8 mouse cellular contexts compared by ENCODE assay signal in genomic region chr10:13475121-13475520, GRCm38 (mm10). TPM values are rescaled to one million over a fixed set of nuclear protein-coding genes. Genes with fewer than 3 reads are reported as not detected.
DNase-seq lines count a peak whose midpoint lies in the region; ATAC-seq lines count a peak whose summit lies in the region.

No protein-coding gene starts in this region.

- no peak overlapping the region for H3K4me3 ChIP-seq in embryonic facial prominence, embryonic 12.5 days
- no peak overlapping the region for H3K4me3 ChIP-seq in embryonic facial prominence, embryonic 10.5 days
- H3K4me3 ChIP-seq in lung, embryonic 15.5 days = no peak overlapping the region
- H3K4me3 ChIP-seq in liver, embryonic 12.5 days = no peak overlapping the region

- no peak overlapping the region for H3K27ac ChIP-seq in embryonic facial prominence, embryonic 12.5 days
- no peak overlapping the region for H3K27ac ChIP-seq in embryonic facial prominence, embryonic 10.5 days (replicated peaks)
- no peak overlapping the region for H3K27ac ChIP-seq in lung, embryonic 15.5 days
- H3K27ac ChIP-seq in liver, embryonic 12.5 days = no peak overlapping the region

- no peak for DNase-seq in embryonic facial prominence, embryonic 10.5 days (ENCODE audit: low spot score)
- DNase-seq in lung, adult 18-20 months = no peak
- DNase-seq in thymus, postnatal 0 days (ENCODE audit: low spot score) = peak; percentile 33
- no peak for DNase-seq in urinary bladder, postnatal 10 days (ENCODE audit: low spot score)
- DNase-seq in layer of hippocampus, adult 9-11 months = no peak

- ATAC-seq in embryonic facial prominence, embryonic 12.5 days (ENCODE audit: insufficient number of reproducible peaks, insufficient read depth, low FRiP score, low TSS enrichment) = no peak
- ATAC-seq in lung, embryonic 15.5 days (ENCODE audit: borderline replicate concordance, extremely low read depth, low FRiP score, low TSS enrichment) = no peak
- ATAC-seq in liver, embryonic 12.5 days = no peak

- no peaks in the 10 kb centered on the region for H3K9me3 ChIP-seq in embryonic facial prominence, embryonic 12.5 days
- no peaks in the 10 kb centered on the region for H3K9me3 ChIP-seq in embryonic facial prominence, embryonic 10.5 days
- no peaks in the 10 kb centered on the region for H3K9me3 ChIP-seq in lung, embryonic 15.5 days
- no peaks in the 10 kb centered on the region for H3K9me3 ChIP-seq in liver, embryonic 12.5 days (replicated peaks)

- no peaks in the 10 kb centered on the region for H3K4me1 ChIP-seq in embryonic facial prominence, embryonic 12.5 days
- peaks cover 24% of the 10 kb centered on the region for H3K4me1 ChIP-seq in embryonic facial prominence, embryonic 10.5 days
- peaks cover 16% of the 10 kb centered on the region; the same call in 1 of the 2 replicates for H3K4me1 ChIP-seq in lung, embryonic 15.5 days
- H3K4me1 ChIP-seq in liver, embryonic 12.5 days = peaks cover 15% of the 10 kb centered on the region

- H3K36me3 ChIP-seq in embryonic facial prominence, embryonic 12.5 days = no peaks in the 10 kb centered on the region
- no peaks in the 10 kb centered on the region for H3K36me3 ChIP-seq in embryonic facial prominence, embryonic 10.5 days (replicated peaks)
- no peaks in the 10 kb centered on the region for H3K36me3 ChIP-seq in lung, embryonic 15.5 days
- no peaks in the 10 kb centered on the region for H3K36me3 ChIP-seq in liver, embryonic 12.5 days

- peak overlapping the region; percentile 96; the same call in 1 of the 2 replicates for H3K4me2 ChIP-seq in embryonic facial prominence, embryonic 12.5 days (replicated peaks)
- peak overlapping the region; percentile 97; the same call in 1 of the 2 replicates for H3K4me2 ChIP-seq in lung, embryonic 15.5 days
- H3K4me2 ChIP-seq in liver, embryonic 12.5 days = peak overlapping the region; percentile 84; the same call in 1 of the 2 replicates

- H3K9ac ChIP-seq in embryonic facial prominence, embryonic 12.5 days = no peak overlapping the region
- H3K9ac ChIP-seq in lung, embryonic 15.5 days = no peak overlapping the region
- H3K9ac ChIP-seq in liver, embryonic 12.5 days = no peak overlapping the region

- WGBS in embryonic facial prominence, embryonic 12.5 days = 19% methylated on average over 7 of the region's 7 CpGs
- WGBS in embryonic facial prominence, embryonic 10.5 days = 28% methylated on average over 7 of the region's 7 CpGs
- 30% methylated on average over 7 of the region's 7 CpGs for WGBS in lung, embryonic 15.5 days
- 19% methylated on average over 7 of the region's 7 CpGs for WGBS in liver, embryonic 12.5 days (ENCODE audit: insufficient replicate concordance)

- H3K27me3 ChIP-seq in embryonic facial prominence, embryonic 12.5 days = peaks cover 33% of the 10 kb centered on the region
- H3K27me3 ChIP-seq in embryonic facial prominence, embryonic 10.5 days (replicated peaks; ENCODE audit: low read depth, poor library complexity, severe bottlenecking) = peaks cover 66% of the 10 kb centered on the region
- peaks cover 36% of the 10 kb centered on the region for H3K27me3 ChIP-seq in lung, embryonic 15.5 days
- H3K27me3 ChIP-seq in liver, embryonic 12.5 days (replicated peaks) = peaks cover 60% of the 10 kb centered on the region

RNA-seq across cellular contexts. Expression of gene Phactr2, which starts 0.9 kb away (rescaled TPM):
- 25.1 and 27.2 TPM in 2 replicates for polyA plus RNA-seq in embryonic facial prominence, embryonic 12.5 days (2016; fragmentation: Nextera tagmentation; extraction: Ambion mirVana)
- polyA plus RNA-seq in embryonic facial prominence, embryonic 10.5 days (2016; fragmentation: Nextera tagmentation; extraction: Ambion mirVana) = 16.8 and 18.3 TPM in 2 replicates
- 33.3 and 33.7 TPM in 2 replicates for polyA plus RNA-seq in lung, embryonic 15.5 days (2015; fragmentation: Nextera tagmentation; extraction: Ambion mirVana)
- polyA plus RNA-seq in liver, embryonic 12.5 days (2016; fragmentation: Nextera tagmentation; extraction: Ambion mirVana) = 9.8 and 10.4 TPM in 2 replicates
- polyA plus RNA-seq in thymus, postnatal 0 days (2015; fragmentation: Nextera tagmentation; extraction: Ambion mirVana) = 6.8 and 7.0 TPM in 2 replicates

RNA-seq across cellular contexts. Expression of gene Fuca2, which starts 24.2 kb away (rescaled TPM):
- polyA plus RNA-seq in embryonic facial prominence, embryonic 12.5 days (2016; fragmentation: Nextera tagmentation; extraction: Ambion mirVana) = 35.9 and 41.6 TPM in 2 replicates
- polyA plus RNA-seq in embryonic facial prominence, embryonic 10.5 days (2016; fragmentation: Nextera tagmentation; extraction: Ambion mirVana) = 27.0 and 27.1 TPM in 2 replicates
- 67.8 and 70.1 TPM in 2 replicates for polyA plus RNA-seq in lung, embryonic 15.5 days (2015; fragmentation: Nextera tagmentation; extraction: Ambion mirVana)
- polyA plus RNA-seq in liver, embryonic 12.5 days (2016; fragmentation: Nextera tagmentation; extraction: Ambion mirVana) = 57.7 and 59.6 TPM in 2 replicates
- polyA plus RNA-seq in thymus, postnatal 0 days (2015; fragmentation: Nextera tagmentation; extraction: Ambion mirVana) = 50.9 and 53.1 TPM in 2 replicates
